Mouse (Mus musculus): ENCODE data around the gene Cd3d.

Cd3d gene

GRCm38 (mm10) chr9:44992271-44992670 lies 10.7 kb downstream of the Cd3d start:
- DNase-seq (ENCODE audit: low read depth in 2 of 2, low spot score in 2 of 2): no peak

DNA sequence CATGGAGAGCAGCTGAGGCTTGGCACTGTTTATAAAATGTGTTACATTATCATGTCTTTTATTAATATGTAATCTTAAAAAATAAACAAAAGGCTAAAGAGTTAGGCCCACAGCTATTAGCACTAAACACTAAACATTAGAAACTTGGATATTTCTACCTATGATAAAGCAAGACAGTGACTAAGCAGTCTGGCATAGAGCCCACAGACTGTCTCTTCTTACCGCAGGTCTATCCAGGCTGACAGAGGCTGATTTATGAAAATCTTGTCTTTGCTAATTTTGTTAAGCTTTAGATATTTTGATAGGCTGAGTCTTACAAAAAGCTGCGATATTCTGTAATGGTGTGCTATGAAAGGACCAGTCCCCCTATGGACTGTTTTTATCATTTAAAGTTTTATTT lies 11.7 kb downstream of the Cd3d start:
- DNase-seq (ENCODE audit: low read depth in 2 of 2, low spot score in 2 of 2): no peak

DNA sequence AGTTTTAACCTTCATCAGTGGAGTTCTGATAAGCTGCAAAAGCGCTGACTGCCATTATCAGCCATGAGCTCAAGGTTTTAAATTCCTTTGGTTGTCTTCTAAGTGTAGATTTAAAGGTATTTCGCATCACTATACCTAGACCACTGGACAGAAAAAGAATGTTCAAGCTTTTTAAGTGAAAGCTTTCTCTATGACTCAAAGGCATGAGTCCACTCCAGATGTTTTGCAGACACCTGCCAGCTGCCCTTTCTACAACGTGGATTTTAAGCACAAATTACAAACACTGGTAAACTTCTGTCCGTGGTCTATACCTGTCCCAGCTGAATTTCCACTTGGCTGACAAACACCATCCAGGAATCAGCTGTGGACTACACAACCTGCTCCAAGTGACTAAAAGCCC lies 13.4 kb downstream of the Cd3d start:
- DNase-seq (ENCODE audit: low read depth in 2 of 2, low spot score in 2 of 2): no peak

DNA sequence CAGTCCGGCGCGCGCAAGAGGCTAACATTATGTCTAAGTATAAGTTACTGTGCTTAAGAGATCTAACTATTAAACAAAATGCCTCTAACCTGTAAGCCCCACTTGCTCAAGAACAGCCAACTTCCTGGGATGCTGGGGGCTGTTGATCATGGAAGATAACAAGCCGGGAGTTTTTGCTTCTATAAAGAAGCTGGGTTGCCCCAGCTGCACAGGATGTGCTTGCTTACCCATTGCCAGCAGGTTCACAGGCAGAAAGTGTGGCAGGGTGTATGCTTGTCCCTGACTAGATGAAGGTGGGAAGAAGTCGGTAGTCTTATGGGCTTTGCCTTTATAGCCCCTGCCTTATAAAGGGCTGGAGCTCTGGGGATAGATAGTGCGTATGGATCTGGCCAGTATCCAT lies 15.0 kb downstream of the Cd3d start:
- DNase-seq (ENCODE audit: low read depth in 2 of 2, low spot score in 2 of 2): no peak

GRCm38 (mm10) chr9:44998138-44998537 lies 16.6 kb downstream of the Cd3d start:
- peak; percentile 51 to 54 for DNase-seq (ENCODE audit: low read depth in 2 of 2, low spot score in 2 of 2)

- peak in 1 of 2 experiments; percentile 48 for DNase-seq (ENCODE audit: low read depth in 2 of 2, low spot score in 2 of 2)
These were observed 17.6 kb downstream of the Cd3d start for GRCm38 (mm10) chr9:44999171-44999570.

DNA sequence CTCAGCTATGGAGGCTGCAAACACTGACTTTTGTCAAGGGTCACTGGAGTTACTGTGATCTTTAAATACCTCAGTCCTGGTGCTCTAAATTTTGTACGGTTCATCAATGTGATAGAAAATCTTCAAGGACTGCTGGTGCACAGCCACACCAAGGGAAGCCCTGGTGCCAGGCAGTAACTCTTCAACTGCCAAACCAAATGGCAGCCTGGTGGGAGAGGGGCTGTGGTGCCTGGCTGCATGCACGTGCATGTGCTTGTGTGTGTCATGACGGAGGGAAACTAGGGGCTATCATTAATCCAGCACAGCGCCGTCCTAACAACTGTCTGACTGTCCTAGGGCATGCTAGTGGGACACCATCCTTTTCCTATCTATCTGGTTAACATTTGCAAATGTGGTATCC lies 18.2 kb downstream of the Cd3d start:
- no peak for DNase-seq (ENCODE audit: low read depth in 2 of 2, low spot score in 2 of 2)

GRCm38 (mm10) chr9:45000249-45000648 lies 18.7 kb downstream of the Cd3d start:
- DNase-seq (ENCODE audit: low read depth in 2 of 2, low spot score in 2 of 2): no peak

DNA sequence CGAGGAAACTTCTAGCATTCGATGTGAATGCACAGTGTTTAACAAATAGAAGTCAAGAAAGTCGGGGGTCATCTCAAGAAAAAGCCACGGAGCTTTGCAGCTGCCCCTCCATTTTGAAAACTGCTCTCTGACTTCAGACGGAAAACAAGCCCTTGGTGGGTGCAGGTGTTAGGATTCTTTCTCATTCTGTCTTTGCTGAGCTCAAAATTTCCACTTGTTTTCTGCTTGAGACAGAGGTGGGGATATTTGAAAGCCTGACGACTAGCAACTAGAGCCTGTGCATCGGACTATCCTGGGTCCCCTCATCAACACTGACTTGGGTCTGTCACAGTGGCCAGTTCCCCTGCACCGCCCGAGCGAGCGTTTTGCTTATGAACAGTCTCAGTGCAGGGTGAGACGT lies 25.8 kb downstream of the Cd3d start:
- DNase-seq (ENCODE audit: low read depth in 2 of 2, low spot score in 2 of 2): no peak

- DNase-seq (ENCODE audit: low read depth in 2 of 2, low spot score in 2 of 2): no peak
These were observed 26.8 kb downstream of the Cd3d start for GRCm38 (mm10) chr9:45008342-45008741.

DNA sequence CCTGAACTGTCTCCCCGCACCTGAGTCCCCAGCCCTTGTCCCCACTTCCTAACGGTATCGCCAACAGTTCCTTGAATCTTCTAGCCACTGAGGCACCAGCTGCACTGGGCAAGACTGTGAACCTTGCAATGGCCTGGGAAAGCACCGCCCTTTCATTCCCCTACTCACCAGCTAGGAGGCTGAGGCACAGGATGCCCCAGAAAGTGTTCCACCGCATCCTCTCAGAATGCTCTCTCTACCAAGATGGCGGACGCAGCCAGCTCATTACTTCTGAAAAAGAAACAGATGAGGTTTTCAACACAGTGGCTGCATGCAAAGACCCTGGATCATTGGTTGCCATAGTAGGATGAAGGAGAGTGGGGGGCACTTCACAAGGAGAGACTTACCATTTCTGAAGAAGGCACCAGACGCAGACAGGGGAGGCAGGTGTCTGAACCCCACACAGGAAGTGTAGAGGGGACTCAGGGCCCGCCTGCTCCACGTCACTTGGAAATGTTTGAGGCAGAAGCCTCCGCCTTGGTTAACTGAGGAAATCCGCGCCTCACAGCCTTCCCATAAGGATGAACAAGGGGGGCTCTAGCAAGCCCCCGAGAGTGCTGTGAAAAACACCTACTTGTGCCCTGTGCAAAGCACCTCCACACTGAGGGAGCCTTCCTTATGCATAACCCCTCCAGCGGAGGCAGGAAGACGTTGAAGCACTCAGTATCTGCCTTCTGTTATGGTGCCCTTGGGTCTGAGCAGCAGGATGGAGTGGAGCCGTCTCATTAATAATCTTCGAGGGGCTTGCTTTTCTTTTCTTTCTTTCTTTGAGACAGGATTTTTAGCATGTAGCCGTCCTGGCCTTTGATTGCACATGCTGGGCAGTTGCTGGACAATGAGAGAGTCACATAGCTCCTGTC lies 27.8 kb downstream of the Cd3d start, which contains the start of gene Cd3e:
TSS of gene Cd3e (minus strand) at position 448 of the 899 bp plus-strand sequence.
- peak; percentile 61 to 70 for DNase-seq (ENCODE audit: low read depth in 2 of 2, low spot score in 2 of 2)

DNA sequence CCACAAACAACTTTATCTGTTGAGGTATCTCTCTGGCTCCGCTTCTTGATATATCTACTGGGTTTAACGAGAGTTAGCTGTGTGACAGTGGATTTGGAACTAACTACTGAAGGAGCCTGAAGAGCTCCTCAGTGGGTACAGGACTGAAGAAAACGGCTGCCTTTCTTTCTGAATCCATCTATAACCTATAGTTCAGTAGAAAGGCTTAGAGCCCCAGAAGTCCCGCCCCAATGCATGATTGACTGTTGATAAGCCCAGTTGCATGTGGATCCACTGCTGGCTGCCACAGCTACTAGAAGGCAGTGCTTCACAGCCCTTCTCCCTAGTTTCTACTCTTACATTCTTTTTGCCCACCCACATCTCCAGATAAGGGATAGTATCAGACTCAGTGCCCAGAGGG lies 28.9 kb downstream of the Cd3d start:
- DNase-seq (ENCODE audit: low read depth in 2 of 2, low spot score in 2 of 2): peak; percentile 35 to 63

GRCm38 (mm10) chr9:45011291-45011690 lies 29.7 kb downstream of the Cd3d start:
- no peak for DNase-seq (ENCODE audit: low read depth in 2 of 2, low spot score in 2 of 2)

GRCm38 (mm10) chr9:45014879-45015278 lies 33.3 kb downstream of the Cd3d start:
- DNase-seq (ENCODE audit: low read depth in 2 of 2, low spot score in 2 of 2): peak in 1 of 2 experiments; percentile 22

DNA sequence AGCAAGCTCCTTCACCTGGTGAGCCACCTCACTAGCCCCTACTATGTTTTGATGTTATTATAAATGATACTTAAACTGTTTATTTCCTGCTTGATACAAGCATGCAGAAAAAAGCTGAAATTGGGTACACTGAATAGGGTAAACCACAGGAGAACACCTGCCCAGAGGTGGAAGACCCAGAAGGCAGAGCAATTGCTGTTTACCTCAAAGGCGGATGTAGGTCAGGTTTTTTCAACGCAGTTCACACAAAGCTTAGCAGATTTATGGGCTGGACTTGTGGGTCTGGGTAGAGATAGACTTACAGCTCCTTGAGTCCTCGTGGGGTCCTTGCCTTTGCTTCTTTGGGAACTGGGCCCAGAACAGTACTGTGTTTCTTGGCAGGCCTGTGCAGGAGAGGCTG lies 34.3 kb downstream of the Cd3d start:
- peak; percentile 40 to 48 for DNase-seq (ENCODE audit: low read depth in 2 of 2, low spot score in 2 of 2)

DNA sequence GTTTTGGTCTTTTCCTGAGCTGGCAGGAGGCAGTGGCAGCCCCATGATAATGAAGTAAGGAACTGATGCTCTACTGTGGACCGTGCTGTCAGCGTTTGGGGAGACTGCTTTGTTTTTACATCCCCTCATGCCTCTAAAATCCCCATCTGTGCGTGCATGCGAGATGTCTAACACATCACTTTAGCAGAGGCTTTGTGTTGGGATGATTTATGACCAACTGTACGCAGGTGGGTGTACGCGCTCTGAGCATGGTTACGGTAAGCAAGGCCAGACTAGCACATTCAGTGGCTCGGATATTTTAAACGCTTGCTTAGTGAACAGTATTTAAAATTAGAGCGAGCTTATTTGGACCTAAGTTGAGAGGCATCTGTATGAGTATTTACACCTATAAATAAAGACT lies 36.4 kb downstream of the Cd3d start:
- DNase-seq (ENCODE audit: low read depth in 2 of 2, low spot score in 2 of 2): no peak

GRCm38 (mm10) chr9:45022800-45023199 lies 41.2 kb downstream of the Cd3d start:
- peak; percentile 68 to 76 for DNase-seq (ENCODE audit: low read depth in 2 of 2, low spot score in 2 of 2)

- no peak for DNase-seq (ENCODE audit: low read depth in 2 of 2, low spot score in 2 of 2)
These were observed 42.1 kb downstream of the Cd3d start for GRCm38 (mm10) chr9:45023638-45024037.

DNA sequence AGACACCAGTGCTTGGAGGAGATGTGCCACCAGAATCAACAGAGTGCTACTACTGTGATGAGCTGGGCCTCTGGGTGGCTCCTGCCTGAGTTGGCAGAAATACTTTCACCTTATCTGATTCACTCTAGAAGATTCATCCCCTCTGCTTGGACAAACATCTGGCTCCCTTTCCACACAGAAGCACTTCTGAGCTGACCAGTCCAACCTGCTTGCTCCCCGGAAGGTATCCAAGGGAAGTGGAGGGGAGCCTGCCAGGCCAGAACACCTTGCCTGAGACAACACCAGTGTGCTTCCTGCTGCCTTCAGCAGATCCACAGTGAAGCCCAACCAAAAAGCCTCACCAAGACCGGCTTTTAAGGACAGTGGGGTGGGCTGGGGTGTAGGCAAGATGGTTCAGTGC lies 42.6 kb downstream of the Cd3d start:
- no peak for DNase-seq (ENCODE audit: low read depth in 2 of 2, low spot score in 2 of 2)

GRCm38 (mm10) chr9:45027376-45027775 lies 45.8 kb downstream of the Cd3d start:
- no peak for DNase-seq (ENCODE audit: low read depth in 2 of 2, low spot score in 2 of 2)

GRCm38 (mm10) chr9:45030341-45030740 lies 48.8 kb downstream of the Cd3d start:
- no peak for DNase-seq (ENCODE audit: low read depth in 2 of 2, low spot score in 2 of 2)

DNA sequence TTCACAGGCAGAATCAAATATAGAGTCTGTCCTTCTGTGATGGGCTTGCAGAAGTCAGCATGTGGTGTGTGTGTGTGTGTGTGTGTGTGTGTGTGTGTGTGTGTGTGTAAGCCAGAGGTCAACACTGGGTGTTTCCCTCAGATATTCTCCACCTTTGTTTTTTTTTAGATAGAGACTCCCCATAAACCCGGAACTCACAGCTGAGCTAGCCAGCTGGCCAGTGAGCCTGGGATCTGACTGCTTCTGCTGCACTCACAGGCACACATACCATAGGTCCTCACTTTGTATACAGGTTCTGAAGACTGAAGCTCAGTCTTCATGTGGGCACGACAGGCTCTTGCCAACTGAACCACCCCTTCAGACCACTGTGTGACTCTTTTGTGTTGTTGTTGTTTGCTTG lies 50.7 kb downstream of the Cd3d start:
- DNase-seq (ENCODE audit: low read depth in 2 of 2, low spot score in 2 of 2): no peak

DNA sequence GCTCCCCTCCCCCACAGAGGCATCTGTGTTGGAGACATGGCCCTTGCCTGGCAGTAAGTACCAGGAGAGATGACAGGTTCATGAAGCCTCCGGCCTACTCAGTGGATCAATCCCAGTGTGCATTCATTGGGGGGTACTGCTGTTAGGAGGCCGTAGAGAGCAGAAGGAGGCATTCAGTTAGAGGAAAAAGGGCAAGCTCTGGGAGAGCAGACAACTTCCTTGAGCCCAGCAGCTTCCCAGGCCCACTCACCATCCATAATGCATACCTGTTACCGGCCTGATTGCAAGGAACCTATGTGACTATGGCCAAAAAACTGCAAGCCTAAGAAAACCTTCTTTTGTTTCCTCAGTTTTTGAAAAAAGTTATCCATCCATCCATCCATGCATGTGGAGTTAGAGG lies 52.9 kb downstream of the Cd3d start:
- DNase-seq (ENCODE audit: low read depth in 2 of 2, low spot score in 2 of 2): no peak
